In the genomic region with DNA sequence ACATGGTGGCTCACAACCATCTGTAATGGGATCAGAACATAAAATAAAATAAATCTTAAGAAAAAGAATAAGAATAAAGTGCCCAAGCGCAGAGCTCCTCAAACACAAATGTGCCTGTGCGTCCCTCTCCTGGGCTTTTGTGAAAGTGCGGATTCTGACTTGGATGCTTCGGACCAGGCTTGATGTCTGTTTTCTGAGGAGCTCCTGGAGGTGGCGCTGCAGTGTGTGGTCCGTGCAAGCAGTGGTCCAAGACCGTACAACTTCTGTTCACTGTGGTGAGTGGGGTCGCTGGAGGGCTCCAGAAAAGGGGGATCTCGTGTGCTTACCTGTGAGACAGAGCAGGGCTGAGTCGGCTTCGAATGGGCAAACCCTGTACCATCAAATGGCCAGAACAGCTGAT, we compare ENCODE assay signal across 15 mouse cellular contexts. TPM values are rescaled to one million over a fixed set of nuclear protein-coding genes. Genes with fewer than 3 reads are reported as not detected.
DNase-seq lines count a peak whose midpoint lies in the region; ATAC-seq and TF ChIP-seq lines count a peak whose summit lies in the region.
"Had no signal": no experiment of that assay in that cellular context is flagged by ENCODE, and none has a peak within 500 bp of the region (broad histone marks: within the 10 kb centered on the region; RNA-seq: fewer than 3 reads in every experiment).

No protein-coding gene starts in this region.

- H3K36me3 ChIP-seq in liver, postnatal 0 days (replicated peaks; ENCODE audit: insufficient read depth, low read length): no peaks in the 10 kb centered on the region
- H3K36me3 ChIP-seq in liver, embryonic 12.5 days: no peaks in the 10 kb centered on the region
- no peaks in the 10 kb centered on the region for H3K36me3 ChIP-seq in MEL (ENCODE audit: control insufficient read depth in 1 of 2, insufficient read depth in 2 of 2, low read length in 2 of 2)
- H3K36me3 ChIP-seq: G1E; liver, embryonic 15.5 days had no signal

- 51% methylated on average over 11 of the region's 11 CpGs for WGBS in liver, postnatal 0 days (ENCODE audit: insufficient replicate concordance)
- WGBS in liver, embryonic 12.5 days (ENCODE audit: insufficient replicate concordance): 41% methylated on average over 11 of the region's 11 CpGs

- TF ChIP-seq POLR2A in MEL (IDR thresholded peaks at IDR 0.05; ENCODE audit: control insufficient read depth in 1 of 2, insufficient read depth in 1 of 2, low read depth in 1 of 2, low read length in 2 of 2, poor library complexity in 1 of 2): no peak

- no peak overlapping the region for H3K9ac ChIP-seq in liver, postnatal 0 days (replicated peaks)
- H3K9ac ChIP-seq in liver, embryonic 12.5 days: no peak overlapping the region
- no peak overlapping the region for H3K9ac ChIP-seq in MEL (ENCODE audit: control insufficient read depth, low read depth, low read length, poor library complexity, severe bottlenecking)
- H3K9ac ChIP-seq: liver, embryonic 15.5 days had no signal

- intact Hi-C loops in gastrocnemius, adult 2 months (cut with DNase I): no loop called here

- ATAC-seq in liver, postnatal 0 days: no peak
- no peak for ATAC-seq in liver, embryonic 12.5 days

- H3K4me1 ChIP-seq in liver, postnatal 0 days (ENCODE audit: insufficient read depth): no peaks in the 10 kb centered on the region
- no peaks in the 10 kb centered on the region for H3K4me1 ChIP-seq in liver, embryonic 12.5 days
- no peaks in the 10 kb centered on the region for H3K4me1 ChIP-seq in MEL (ENCODE audit: control insufficient read depth in 1 of 2, insufficient read depth in 2 of 2, low read length in 2 of 2)
- H3K4me1 ChIP-seq: liver, embryonic 15.5 days had no signal

- H3K4me2 ChIP-seq in liver, postnatal 0 days (ENCODE audit: low read depth, low read length): no peak overlapping the region
- H3K4me2 ChIP-seq in liver, embryonic 12.5 days: no peak overlapping the region
- H3K4me2 ChIP-seq: liver, embryonic 15.5 days had no signal

- DNase-seq in gastrocnemius, adult 2 months: no peak
- no peak for DNase-seq in gastrocnemius, postnatal 10 days
- no peak for DNase-seq in liver, postnatal 0 days
- DNase-seq in MEL (ENCODE audit: low read depth, low spot score): peak; percentile 23
- DNase-seq in embryo, embryonic 9.5 days (ENCODE audit: extremely low spot score): peak; percentile 20
- no peak for DNase-seq in right cerebral cortex, postnatal 14 days
- DNase-seq in frontal cortex, postnatal 10 days (ENCODE audit: low spot score in 2 of 2): no peak
- DNase-seq: kidney, postnatal 25 days had no signal

- TF ChIP-seq RAD21 in MEL (IDR thresholded peaks at IDR 0.05; ENCODE audit: low read depth, low read length): no peak; the same call in 1 of the 2 replicates

- no peaks in the 10 kb centered on the region for H3K9me3 ChIP-seq in liver, postnatal 0 days (ENCODE audit: low read length)
- H3K9me3 ChIP-seq in liver, embryonic 12.5 days (replicated peaks): no peaks in the 10 kb centered on the region
- H3K9me3 ChIP-seq in MEL (replicated peaks; ENCODE audit: insufficient read depth, low read length): no peaks in the 10 kb centered on the region
- H3K9me3 ChIP-seq: G1E; liver, embryonic 15.5 days had no signal

- H3K79me2 ChIP-seq in MEL (ENCODE audit: control insufficient read depth, insufficient read depth, low read length, poor library complexity): no peaks in the 10 kb centered on the region

- no peak for TF ChIP-seq EP300 in liver, postnatal 0 days (IDR thresholded peaks at IDR 0.05; ENCODE audit: low read depth)
- TF ChIP-seq EP300 in MEL (IDR thresholded peaks at IDR 0.05; ENCODE audit: low read depth in 1 of 2, low read length in 2 of 2): no peak

- H3K27ac ChIP-seq in gastrocnemius, adult 2 months: no peak overlapping the region
- no peak overlapping the region for H3K27ac ChIP-seq in liver, postnatal 0 days (ENCODE audit: low read depth)
- H3K27ac ChIP-seq in liver, embryonic 12.5 days: no peak overlapping the region
- no peak overlapping the region for H3K27ac ChIP-seq in MEL (ENCODE audit: control insufficient read depth, low read depth, low read length)
- H3K27ac ChIP-seq: liver, embryonic 15.5 days had no signal

- H3K4me3 ChIP-seq in gastrocnemius, adult 2 months: no peak overlapping the region
- no peak overlapping the region for H3K4me3 ChIP-seq in liver, postnatal 0 days (ENCODE audit: low read depth, low read length)
- no peak overlapping the region for H3K4me3 ChIP-seq in liver, embryonic 12.5 days
- H3K4me3 ChIP-seq in MEL (ENCODE audit: control insufficient read depth in 1 of 2, insufficient read depth in 1 of 2, low read depth in 2 of 2, low read length in 2 of 2): no peak overlapping the region
- H3K4me3 ChIP-seq: erythroblast, embryonic 14.5 days; liver, embryonic 15.5 days; myocyte had no signal

- TF ChIP-seq CTCF in gastrocnemius, adult 2 months (IDR thresholded peaks at IDR 0.05): peak; percentile 40
- TF ChIP-seq CTCF in liver, postnatal 0 days (IDR thresholded peaks at IDR 0.05; ENCODE audit: low read depth): peak; percentile 45
- TF ChIP-seq CTCF in MEL (IDR thresholded peaks at IDR 0.05 in 2 of 3, conservative IDR thresholded peaks at IDR 0.05 in 1 of 3; ENCODE audit: control insufficient read depth in 1 of 3, insufficient read depth in 1 of 3, low read depth in 2 of 3, low read length in 3 of 3, poor library complexity in 1 of 3, severe bottlenecking in 1 of 3): peak in 2 of 3 experiments; percentile 41 to 43; a peak in 4 of 6 replicates

- H3K27me3 ChIP-seq in liver, postnatal 0 days (ENCODE audit: insufficient read depth, low read length): no peaks in the 10 kb centered on the region
- H3K27me3 ChIP-seq in liver, embryonic 12.5 days (replicated peaks): 0 out of 2 replicates have a peak, but pooled peaks cover 3% of the 10 kb centered on the region
- H3K27me3 ChIP-seq in MEL (ENCODE audit: control insufficient read depth in 1 of 2, insufficient read depth in 2 of 2, low read length in 2 of 2): no peaks in the 10 kb centered on the region; a peak in 1 of 4 replicates

TF ChIP-seq in MEL, 35 proteins besides CTCF, POLR2A, EP300 and RAD21:
- TF ChIP-seq USF1 (IDR thresholded peaks at IDR 0.05; ENCODE audit: low read depth, low read length) (no peak), ETS1 (IDR thresholded peaks at IDR 0.05; ENCODE audit: low read depth, low read length) (no peak), SMC3 (IDR thresholded peaks at IDR 0.05; ENCODE audit: low read depth, low read length) (peak; percentile 32)
TF ChIP-seq in MEL: peak in this region for 1.

RNA-seq across cellular contexts. Expression of gene Atoh7, which starts 25.9 kb away (rescaled TPM):
- total RNA-seq in gastrocnemius, adult 2 months (2021): not detected
- under 1 TPM; 0.14 to 0.32 TPM for total RNA-seq in gastrocnemius, postnatal 10 days (2021)
- polyA plus RNA-seq in liver, postnatal 0 days (2015; fragmentation: Nextera tagmentation; extraction: Ambion mirVana): 0.08 and 0.61 TPM in 2 replicates
- polyA plus RNA-seq in liver, embryonic 12.5 days (2016; fragmentation: Nextera tagmentation; extraction: Ambion mirVana): not detected in 2 replicates
- total RNA-seq in MEL (2012; rRNA removed): not detected in 2 replicates
- not detected for polyA plus RNA-seq in MEL (2012; ENCODE audit: insufficient read depth in 1 of 2, insufficient read length in 2 of 2, low read depth in 1 of 2, low replicate concordance in 2 of 2, missing spikeins in 1 of 2)
- total RNA-seq: G1E had no signal
- polyA plus RNA-seq: erythroblast, embryonic 14.5 days; G1E; heart, embryonic 14.5 days; liver, embryonic 15.5 days; myocyte; small intestine, adult 2 months had no signal

Comparison
In these comparisons a context has a peak if more than half of its experiments do, and no peak if none do; other contexts are left out.
1. DNase-seq: peak in MEL (single experiment) and embryo, embryonic 9.5 days (single experiment); none in gastrocnemius, adult 2 months (single experiment), gastrocnemius, postnatal 10 days (single experiment), liver, postnatal 0 days (single experiment), right cerebral cortex, postnatal 14 days (single experiment) and frontal cortex, postnatal 10 days (0 of 2).
2. Peak in every context shown above with its lines, with median percentiles within 50 percentile points of each other: CTCF ChIP-seq.